Mouse (Mus musculus) ES-Bruce4 (cell line): ENCODE data around the gene Rnf111.

Experiments used
- CTCF ChIP-seq: IDR thresholded peaks from one replicate; pipeline ENCODE4 v1.8.1; 2011; ENCODE audit warnings: low read depth, low read length
- EP300 ChIP-seq: IDR thresholded peaks from 2 replicates; pipeline ENCODE4 v1.6.1; 2011; ENCODE audit warnings: low read depth, low read length; ENCODE audit not compliant: insufficient read depth
- POLR2A ChIP-seq: IDR thresholded peaks from one replicate; pipeline ENCODE4 v1.8.1; 2011; ENCODE audit warnings: low read length; ENCODE audit not compliant: insufficient read depth

DNA sequence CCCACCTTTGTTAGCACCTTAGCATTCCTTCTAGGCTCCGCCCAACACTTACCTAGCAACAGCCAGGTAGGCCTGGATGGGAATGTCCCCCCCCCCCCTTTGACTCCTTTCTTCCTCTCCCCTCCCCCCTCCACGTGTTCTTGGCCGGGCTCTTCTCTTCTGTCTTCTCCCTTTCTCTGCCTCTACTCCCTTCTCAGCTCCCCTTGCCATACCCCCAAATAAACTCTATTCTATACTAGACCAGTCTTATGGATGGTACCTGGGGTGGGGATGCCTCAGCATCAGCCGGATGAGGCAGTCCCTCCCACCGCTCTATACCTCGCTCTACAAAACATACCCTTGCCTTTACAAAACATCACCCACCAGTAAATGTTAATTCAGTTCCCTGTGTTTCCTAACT, 38.1 kb upstream of the Rnf111 start:
- TF ChIP-seq POLR2A, result no peak
- TF ChIP-seq CTCF, result no peak
- TF ChIP-seq EP300, result no peak
